Mouse (Mus musculus) monocyte, adult 2 months (primary cell): ENCODE results near the gene Sufu.

Experiments used
- DNase-seq, 2 experiments: peaks; one replicate each; pipeline ENCODE4 v3.0.0; 2022; ENCODE audit warnings: low spot score in 2 of 2, low read depth in 1 of 2

Sufu gene

DNA sequence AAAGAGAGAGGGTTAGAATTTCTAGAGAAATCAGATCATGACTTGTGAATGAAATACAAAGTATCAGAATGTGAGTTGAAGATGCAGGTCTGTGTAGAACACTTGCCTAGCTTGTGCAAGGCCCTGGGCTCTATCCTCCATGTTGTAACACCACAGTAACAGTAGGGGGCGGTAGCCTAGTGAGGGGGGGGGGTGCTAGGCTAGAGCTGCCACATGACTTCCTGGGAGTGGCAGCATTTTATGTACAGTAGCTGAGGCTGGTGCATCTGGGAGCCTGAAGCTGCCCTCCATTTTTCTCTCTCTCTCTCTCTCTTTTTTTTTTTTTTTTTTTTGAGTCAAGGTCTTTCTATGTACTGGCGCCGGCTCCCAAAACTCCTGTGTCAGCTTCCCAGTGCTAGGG, 114.1 kb downstream of the Sufu start:
- DNase-seq = no peak

DNA sequence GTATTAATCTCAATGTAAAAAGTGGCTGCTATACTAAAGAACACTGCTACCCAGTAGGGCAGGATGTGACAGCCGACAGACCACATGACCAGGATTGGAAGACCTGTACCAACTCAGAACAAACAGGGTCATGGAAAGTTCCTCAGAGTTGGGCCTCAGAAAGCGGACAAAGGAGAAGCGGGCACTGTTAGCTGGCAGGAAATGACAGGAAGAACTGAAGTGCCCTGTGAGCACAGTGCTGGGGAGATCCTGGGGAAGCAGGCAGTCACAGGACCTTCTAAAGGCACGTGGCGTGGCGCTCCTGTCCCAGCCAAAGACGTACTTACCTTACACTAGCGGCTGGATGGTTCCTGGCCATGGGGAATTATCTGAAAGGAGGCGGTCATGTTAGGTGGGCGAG, 114.6 kb downstream of the Sufu start:
- peak; percentile 74 for DNase-seq

DNA sequence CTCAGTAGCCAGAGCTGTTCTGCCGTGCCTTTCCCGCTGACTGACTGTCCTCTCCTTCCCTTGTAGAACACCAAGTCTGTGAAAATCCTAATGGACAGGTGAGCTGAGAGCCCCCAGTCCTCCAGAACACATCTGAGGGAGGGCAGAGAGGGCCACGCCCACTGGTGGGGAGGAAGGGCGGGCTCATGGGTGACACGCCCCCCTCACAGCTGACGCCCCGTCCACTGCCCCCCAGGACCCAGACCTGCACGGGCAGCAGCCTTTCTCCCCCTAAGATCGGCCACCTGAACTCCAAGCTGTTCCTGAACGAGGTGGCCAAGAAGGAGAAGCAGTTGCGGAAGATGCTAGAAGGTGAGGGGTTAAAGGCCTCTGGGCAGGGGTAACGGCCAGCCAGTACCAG, 117.7 kb downstream of the Sufu start:
- DNase-seq = no peak

DNA sequence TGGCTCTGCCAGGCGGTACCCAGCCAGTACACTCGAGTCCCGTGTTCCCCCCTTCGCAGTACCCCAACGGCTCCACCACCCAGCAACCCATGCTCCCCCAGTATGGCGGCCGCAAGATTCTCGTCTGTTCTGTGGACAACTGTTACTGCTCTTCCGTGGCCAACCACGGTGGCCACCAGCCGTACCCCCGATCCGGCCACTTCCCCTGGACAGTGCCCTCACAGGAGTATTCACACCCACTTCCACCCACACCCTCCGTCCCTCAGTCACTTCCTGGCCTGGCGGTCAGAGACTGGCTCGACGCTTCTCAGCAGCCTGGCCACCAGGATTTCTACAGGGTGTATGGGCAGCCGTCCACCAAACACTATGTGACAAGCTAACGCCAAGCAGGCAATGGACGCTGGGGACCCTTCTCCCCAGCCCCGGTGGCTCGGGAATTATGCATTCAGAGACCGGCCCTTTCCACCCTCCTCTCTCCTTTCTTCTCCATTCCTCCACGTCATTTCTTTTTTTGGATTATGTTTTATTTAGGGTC, 118.7 kb downstream of the Sufu start:
- DNase-seq = no peak

DNA sequence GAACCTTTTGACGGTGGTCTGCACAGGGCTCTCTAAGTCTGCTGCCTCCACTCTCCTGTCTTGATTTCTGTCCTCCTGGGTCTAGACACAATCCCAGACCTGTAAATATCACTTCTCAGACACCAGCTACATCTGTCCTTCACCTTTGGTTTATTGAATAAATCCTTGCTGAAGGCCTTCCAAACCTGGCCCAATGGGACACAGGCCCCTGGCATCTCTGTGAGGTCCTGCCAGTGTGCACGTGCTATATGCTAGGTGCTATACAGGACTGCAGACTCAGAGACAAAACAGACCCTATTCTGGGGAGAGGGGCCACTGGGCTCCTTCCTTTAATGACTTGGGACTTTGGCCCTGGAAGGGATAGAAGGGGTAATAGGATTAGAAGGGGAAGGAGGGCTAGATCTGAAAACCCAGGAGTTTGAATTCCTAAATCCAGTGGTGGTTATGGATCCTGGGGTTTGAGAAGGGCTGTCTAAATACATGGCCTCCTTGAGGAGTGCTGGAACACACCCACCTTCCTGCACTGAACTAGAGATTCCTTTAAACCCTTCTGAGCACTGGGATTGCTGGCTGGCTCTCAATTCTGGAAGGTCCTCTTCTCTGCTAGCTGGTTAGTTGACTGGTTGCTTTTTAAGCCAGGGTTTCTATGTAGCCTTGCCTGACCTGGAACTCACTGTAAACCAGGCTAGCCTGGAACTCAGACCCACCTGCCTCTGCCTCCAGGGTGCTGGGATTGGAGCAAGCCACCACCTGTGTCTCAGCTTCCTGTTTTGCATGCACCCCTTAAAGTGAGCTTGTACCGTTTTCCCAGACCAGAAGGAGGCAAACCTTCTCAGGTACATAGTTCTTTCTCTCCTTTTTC, 120.2 kb downstream of the Sufu start:
- DNase-seq = no peak

DNA sequence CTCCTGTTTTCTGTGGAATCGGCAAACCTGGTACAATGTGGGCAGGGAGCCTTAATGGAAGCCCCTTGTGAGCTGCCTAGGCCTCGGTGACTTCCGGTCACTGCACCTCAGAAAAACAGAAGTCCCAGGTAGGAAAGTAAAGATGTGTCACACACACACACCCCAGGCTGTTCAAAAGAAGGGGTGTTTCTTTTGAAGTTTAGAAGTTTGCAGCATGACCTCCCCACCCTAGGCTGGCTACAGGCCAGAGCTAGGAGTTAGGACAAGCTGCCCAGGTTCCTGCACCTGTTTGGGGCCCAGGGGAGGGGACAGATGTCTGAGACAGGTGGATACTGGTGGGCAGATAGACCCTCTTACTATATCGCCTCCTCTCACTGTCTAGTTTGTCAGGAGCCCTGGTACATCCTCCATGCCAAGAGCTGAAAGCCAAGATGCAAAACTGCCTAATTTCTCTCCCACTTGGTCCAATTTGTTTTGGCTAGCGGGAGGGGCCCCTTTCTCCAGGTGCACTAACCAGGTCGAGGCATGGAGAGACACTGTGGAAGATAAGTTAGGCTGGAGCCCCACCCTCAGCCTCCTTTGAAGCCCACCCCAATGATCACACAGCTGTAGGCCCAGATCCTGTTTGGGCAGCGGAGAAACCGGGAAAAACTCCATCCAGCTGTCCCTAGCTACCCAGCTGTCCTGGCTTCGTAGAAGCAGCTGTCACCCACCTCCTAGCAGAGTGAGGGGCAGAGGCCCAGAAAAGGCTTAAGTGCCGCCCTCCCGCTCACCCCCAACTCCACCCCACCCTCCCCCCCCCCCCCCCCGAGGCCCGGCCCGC, 121.0 kb downstream of the Sufu start:
- DNase-seq = no peak

DNA sequence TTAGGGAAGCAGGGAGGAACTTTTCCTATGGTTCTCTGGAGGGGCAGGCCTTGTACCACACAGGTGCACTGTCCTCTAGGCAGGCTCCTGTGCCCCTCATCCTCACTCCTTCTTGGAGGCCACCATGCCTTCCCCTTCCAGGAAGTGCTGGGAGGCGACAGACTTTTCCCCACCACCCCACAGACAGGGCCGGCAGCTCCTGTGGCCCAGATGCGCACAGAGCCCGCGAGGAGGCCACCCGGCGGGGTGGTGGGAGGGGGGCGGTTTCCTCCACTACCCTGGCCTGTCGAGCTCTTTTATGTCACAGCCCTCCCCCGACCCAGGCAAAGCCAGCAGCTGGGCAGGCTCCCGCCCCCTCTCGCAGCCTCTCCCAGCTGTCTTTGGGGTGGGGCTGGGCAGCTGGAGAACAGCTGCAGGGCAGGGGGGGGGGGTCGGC, 121.7 kb downstream of the Sufu start:
- DNase-seq = no peak

DNA sequence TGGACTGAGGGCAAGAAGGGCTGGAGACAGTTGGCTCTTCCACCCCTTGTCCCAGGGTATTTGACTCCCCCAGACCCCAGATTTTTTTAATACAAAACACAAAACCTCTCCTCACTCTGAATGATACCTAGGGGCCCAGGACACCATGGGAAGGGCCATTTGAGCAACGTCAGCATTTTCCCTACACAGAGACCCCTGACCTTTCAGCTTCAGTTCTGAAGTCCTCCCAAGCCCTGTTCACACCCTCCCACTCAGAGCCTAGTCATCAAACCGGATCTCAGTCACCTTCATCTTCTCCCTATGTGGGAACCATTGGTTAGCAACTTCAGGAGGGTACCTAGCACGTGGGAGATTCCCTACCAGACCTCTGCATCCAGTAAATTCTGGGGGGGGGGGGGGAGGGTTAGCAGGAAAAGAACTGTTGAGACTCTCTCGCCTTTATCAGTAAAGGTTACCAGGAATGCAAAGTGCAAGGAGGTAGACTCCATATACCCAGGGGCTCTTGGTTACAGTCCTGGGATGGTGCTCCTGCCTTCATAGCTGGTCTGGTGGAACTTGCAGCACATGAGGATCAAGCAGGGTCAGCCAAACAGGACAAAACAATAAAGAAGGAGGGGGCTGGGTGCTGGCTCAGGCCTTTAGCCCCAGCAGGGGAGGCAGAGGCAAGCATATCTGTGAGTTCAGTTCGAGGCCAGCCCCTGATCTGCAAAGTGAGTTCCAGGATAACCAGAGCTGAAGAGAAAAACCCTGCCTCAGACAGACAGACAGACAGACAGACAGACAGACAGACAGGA, 122.3 kb downstream of the Sufu start:
- DNase-seq = no peak

DNA sequence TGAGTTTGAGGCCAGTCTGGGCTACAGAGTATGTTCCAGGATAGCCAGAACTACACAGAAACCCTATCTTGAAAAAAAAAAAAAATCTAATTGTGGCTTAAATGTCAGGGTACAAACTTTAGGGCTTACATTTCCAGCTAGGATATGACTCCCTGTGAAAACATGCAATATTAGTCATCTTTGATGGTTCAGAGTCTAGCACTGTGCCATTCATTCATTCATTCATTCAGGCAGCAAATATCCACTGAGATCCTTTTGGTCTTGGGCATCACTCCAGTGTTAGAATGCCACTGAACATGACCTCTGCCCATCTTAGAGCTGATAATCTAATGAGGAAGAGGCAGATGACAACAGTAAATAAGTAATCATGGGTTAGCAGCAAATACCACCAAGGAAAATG, 125.0 kb downstream of the Sufu start:
- DNase-seq = no peak

DNA sequence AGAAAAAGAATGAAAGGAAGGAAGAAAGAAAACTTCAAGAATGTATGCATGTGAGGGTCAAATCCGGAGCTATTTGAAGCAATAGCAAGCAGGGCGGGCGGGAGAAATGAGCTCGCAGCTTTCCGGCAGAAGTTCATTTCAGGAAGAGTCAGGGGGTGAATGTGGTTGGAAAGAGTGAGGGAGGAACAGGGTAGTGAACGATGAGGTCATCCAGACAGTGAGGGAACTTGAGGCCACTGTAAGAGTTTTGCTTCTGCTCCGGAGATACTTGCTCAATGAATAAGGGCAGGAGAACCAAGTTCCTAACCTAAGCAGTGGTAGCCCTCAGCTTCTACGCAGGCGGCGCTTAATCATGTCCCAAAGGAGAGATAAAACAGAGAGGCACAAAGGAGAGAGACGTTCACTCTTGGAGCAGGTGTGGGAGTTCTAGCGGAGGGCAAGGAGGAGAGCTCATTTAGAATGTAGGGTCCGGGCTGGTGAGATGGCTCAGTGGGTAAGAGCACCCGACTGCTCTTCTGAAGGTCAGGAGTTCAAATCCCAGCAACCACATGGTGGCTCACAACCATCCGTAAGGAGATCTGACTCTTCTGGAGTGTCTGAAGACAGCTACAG, 125.8 kb downstream of the Sufu start:
- DNase-seq = peak; percentile 52 to 62

DNA sequence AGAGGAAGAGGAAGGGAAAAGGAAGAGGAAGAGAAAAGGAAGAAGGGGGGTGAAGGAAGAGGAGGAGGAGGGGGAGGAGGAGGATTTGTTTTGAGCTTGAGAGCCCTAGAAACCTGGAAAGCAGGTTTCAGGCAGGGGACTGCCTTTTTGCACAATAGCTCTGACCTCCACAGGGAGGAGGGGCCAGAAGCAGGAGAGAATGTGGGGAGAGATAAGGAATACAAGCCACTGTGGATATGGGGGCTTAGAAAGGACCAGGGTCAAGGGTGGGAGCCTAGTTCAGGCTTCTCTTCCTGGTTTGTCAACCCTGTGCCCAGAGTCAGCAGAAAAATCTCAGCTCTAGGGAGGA, 126.4 kb downstream of the Sufu start:
- no peak for DNase-seq

DNA sequence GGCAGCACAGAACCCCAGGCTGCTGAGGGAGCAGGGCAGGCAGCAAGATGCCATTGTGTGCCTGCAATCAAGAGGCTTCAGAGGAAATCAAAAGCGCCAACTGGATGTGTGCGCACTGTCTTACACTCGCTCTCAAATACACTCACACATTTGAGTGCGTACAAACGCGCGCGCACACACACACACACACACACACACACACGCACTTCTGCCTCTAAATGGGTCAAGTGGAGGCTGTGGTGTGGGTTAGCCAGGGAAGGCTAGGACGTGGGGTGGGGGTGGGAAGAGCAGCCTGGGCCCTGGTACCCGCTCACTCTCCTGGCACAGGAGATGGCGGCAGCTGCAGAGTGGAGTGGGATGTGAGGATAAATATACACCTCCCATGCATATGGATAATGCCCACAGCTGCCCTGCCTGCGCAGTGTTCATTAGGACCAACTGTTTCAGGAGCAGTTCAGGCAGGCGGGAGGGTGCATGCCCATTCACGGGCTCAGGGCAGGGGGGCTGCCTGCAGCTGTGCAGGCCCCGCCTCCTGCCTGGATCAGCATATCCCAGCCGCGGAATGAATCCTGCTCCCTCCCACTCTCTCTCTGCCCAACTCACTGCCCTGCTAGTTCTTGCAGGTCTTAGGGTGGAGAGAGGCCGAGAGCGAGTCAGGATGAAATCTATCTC, 126.9 kb downstream of the Sufu start:
- DNase-seq = no peak

DNA sequence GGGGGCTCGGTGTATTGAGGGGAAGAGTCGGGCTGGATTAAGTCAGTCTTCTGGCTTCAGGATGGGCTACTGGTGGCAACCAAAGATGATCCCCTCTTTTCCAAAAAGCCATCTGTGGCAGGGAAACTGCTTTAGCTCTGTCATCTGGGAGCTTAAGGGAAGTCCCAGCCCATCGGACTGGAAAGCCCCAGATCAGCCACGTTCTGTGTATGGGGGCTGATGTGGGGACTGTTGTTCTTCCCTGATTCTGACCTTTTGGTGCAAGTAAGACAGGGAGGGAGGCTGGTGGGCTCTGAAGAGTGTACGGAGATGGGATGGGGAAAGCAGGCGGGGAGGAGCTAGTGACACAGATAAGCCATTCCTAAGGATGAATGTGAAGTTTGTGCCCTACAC, 127.5 kb downstream of the Sufu start:
- peak in 1 of 2 experiments; percentile 33 for DNase-seq

DNA sequence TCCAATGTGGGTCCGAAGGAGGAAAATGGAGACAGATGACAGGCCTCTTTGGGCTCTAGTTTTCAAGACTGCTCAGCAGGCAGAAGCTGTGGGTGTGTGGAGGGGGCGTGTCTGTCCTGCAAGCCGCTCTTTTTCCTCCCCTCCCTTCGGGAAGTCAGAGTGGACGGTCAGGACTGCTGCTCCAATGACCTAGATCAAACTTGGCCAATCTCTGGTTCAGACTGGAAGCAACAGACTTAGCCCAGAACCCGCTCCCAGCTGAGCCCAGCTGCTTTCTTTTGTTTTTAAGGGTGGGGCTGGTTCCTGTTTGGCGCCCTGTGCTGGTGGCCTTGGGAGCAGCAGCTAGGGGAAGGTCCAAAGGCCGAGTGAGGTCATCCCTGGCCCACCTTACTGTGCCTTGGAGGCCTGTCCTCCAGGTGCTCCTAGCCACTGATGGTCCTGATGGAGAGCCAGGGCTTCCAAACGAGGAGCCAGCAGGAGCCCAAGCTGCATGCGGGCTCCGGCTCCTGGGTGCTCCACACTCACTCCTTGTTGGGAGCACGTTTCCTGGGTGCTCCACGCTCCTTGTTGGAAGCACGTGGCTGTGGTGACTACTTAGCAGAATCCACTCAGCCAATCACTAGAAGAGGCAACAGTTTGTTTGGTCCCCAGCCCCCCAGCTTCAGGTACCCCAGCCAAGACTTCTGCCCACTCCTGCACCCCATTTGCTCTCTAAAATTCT, 128.1 kb downstream of the Sufu start:
- peak; percentile 28 to 59 for DNase-seq

DNA sequence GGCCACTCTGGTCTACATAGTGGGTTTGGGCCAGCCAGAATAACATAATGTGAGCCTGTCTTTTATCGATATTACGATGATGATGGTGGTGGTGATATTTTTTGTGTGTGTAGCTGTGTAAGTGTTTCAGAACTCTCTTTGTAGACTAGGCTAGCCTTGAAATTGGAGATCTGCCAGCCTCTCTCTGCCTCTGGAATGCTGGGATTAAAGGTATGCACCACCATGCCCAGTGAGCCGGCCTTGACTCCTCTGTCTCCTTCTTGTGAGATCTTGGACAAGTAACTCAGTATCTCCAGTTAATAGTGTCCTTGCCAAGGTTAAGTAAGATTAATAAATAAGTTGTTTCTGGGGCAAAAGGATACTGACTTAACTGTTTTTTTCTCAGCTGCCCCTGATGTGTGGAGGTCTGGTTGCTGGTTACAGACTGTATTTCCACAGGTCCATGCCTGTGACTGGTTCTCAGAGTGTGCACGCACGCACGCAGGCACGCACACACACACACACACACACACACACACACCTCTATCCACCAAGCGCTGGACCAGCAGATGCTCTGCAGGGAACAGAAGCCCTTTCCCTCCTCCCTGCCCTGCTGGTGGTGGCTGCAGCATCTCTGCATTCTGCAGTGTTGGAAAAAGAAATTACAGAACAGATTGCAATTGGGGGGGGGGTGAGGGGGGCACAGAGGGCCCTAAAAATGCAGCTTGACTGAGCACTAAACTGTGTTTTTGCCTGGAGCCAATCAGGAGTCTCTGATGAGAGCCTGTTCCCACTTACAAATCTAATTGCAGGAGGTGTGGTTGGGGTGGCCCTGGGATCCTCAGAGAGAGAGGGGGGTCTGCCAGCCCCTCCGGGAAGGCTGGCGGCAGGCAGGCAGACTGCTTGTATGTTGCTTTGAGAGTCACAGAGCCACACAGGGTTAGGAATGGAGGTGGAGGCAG, 129.3 kb downstream of the Sufu start:
- DNase-seq = no peak

DNA sequence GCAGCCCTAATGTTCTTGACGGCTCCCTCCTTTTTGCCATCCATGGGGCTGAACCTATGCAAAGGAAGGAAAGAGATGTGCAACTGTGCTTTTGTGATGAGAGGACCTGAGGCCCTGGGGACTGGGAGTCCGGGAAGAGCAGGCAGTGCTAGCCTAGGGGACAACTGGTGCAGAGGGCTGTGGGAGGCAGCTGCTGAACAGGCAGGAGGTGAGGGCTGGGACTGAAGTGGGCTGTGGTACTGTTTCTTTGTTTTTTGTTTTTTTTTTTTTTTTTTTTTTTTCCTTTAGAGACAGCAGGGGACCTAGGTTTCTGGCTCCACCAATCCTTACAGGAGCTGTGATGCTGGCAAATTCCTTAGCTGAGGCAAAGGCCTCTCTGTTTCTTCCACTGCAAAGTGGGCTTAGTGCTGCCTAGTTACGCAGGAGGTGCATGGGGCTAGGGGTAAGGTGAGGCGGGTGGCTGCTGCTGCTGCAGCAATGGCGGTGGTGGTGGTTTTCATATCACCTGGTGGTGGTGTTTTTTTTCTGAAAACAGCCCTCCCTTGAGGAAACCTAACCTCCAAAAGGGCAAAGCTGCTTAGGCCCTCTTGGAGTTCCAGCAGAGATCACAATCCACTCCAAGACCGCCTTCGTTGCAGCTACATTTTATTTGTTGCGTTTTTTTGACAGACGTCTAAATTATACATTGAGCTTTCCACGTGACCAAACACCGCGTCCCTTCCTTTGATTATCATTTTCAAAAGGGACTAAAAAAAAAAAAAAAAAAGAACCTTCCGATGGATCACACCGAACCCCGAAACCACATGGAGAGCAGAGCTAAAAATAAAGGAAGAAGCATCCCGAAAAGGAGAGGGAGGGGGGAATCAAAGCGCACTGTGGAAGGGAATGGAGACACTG, 131.2 kb downstream of the Sufu start:
- no peak for DNase-seq

DNA sequence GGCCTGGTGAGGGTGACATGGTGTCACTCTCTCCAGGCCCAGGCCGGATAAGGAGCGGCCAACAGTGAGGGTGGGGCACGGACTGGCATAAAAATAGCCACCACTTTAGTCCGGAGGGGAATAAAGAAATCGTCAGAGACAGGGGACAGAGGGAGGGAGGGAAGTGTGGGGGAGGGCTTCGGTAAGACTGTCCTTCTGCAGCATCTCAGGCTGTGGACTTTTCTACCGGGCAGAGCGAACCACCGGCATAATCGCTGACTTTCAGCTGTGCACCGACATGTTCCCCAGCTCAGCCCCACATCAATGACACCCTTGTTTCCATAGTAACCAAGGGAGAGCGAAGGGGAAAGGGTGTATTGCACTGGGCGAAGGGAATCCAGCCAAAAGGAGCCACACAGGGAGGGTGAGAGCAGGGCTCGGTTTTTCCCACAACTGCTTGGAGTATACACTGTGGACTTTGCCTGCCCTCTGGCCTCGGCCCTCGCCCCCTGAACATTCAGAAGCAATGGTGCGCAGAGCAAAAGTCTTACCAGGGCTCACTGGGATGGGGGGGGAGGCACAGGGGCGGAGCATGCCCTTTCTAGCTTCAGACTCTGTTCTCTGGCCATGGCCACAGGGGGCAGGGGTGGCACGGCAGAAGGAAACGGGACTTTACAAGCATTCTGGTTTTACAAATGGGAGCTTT, 132.0 kb downstream of the Sufu start:
- peak; percentile 48 to 68 for DNase-seq
